Mouse (Mus musculus) small intestine, adult 2 months (tissue): ENCODE measurements at regions not wholly inside any gene's neighbourhood (a gene's known extent, or its start where the extent isn't known, plus 50 kb on each side); places are given as distances from the start of the nearest gene placed in this dataset.
"Not testable (repeated sequence)": the region's sequence is repeated elsewhere in the genome, so short reads cannot be mapped to it uniquely, and the experiment has no call there.

Source experiments
- H3K27ac ChIP-seq: fragments of 200-500 bp; 2 replicates; pipeline ENCODE4 v1.5.1; 2012; ENCODE audit warnings: low read depth, low read length, control low read depth, inconsistent platforms; ENCODE audit not compliant: insufficient read depth
- H3K27me3 ChIP-seq: fragments of 200-500 bp; 2 replicates; pipeline ENCODE4 v1.6.1; 2012; ENCODE audit warnings: mild to moderate bottlenecking, moderate library complexity, low read length, inconsistent platforms; ENCODE audit not compliant: control insufficient read depth, insufficient read depth
- H3K36me3 ChIP-seq: fragments of 200-500 bp; 2 replicates; pipeline ENCODE4 v1.6.1; 2012; ENCODE audit warnings: mild to moderate bottlenecking, low read length, control low read depth, inconsistent platforms; ENCODE audit not compliant: control insufficient read depth, insufficient read depth
- H3K4me1 ChIP-seq: fragments of 200-500 bp; 2 replicates; pipeline ENCODE4 v1.6.1; 2012; ENCODE audit warnings: low read length, inconsistent platforms, mixed read lengths; ENCODE audit not compliant: control insufficient read depth, insufficient read depth, insufficient read length
- H3K4me3 ChIP-seq: fragments of 200-500 bp; 2 replicates; pipeline ENCODE4 v1.5.1; 2012; ENCODE audit warnings: low read depth, mild to moderate bottlenecking, control low read depth, inconsistent platforms, low read length, moderate library complexity
- CTCF ChIP-seq: fragments of 200-500 bp; IDR thresholded peaks from 2 replicates; pipeline ENCODE4 v1.5.1; 2012; ENCODE audit warnings: low read depth, mild to moderate bottlenecking, control low read depth, inconsistent platforms, low read length, moderate library complexity, mixed read lengths; ENCODE audit not compliant: insufficient replicate concordance, insufficient read length; ENCODE audit errors: extremely low read depth
- POLR2A ChIP-seq: fragments of 200-500 bp; IDR thresholded peaks from 2 replicates; pipeline ENCODE4 v1.6.1; 2012; ENCODE audit warnings: low read depth, mild to moderate bottlenecking, control low read depth, inconsistent platforms, low read length, moderate library complexity
- WGBS: fragments of 180-500 bp; shearing (Covaris S2); methylation state at CpG from one replicate; pipeline ENCODE4 v1.1.7; 2018; 5-methylcytosine and 5-hydroxymethylcytosine counted together

DNA sequence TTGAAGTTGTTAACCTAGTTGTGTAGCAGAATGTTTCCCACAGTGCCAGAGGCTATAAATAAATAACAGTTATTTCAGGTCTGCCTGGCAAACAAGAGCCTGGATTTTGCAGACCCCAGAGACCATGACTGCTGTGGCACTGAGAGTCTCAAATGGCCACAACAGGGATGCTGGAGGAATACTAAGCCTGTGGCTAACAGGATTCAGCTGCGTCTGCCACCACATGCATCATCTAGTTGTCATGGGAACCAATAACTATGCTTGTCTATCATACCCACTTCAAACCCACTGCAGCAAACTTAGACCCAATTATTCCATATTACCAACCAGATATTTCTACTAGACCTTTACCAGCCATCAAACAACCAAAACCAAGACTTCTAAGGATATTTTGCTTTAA is 385.4 kb downstream of the Mat2b start:
- Histone ChIP-seq H3K4me1 (no peaks in the 10 kb centered on the region), H3K27me3 (no peaks in the 10 kb centered on the region), H3K36me3 (no peaks in the 10 kb centered on the region), H3K4me3 (no peak overlapping the region), H3K27ac (no peak overlapping the region)
- TF ChIP-seq POLR2A (no peak), CTCF (no peak)
- WGBS = 59% methylated on average over 1 of the region's 1 CpGs

DNA sequence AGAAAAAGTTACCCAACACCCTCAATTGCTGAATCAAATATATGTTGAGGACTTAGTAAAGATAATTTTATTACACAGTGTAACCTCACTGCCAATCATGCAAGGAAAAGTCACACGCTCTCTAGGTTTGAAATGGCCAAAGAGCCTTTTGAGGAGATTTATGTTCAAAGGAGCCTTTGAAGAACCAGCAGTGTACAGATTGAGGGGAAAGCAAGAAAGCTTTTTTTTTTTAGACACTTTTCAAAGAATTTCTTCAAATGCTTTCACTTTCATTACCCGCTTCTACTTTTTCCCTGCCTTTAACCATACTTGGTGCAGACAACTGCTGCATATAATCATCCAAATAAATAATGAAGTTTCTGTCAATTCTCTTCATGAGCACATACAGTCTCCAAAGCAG is 392.4 kb downstream of the Mat2b start:
- Histone ChIP-seq H3K4me1 (no peaks in the 10 kb centered on the region), H3K4me3 (no peak overlapping the region), H3K27ac (peak overlapping the region; percentile 15; the same call in 1 of the 2 replicates), H3K36me3 (no peaks in the 10 kb centered on the region), H3K27me3 (no peaks in the 10 kb centered on the region)
- TF ChIP-seq POLR2A (no peak), CTCF (no peak)
- 76% methylated on average over 2 of the region's 2 CpGs for WGBS

DNA sequence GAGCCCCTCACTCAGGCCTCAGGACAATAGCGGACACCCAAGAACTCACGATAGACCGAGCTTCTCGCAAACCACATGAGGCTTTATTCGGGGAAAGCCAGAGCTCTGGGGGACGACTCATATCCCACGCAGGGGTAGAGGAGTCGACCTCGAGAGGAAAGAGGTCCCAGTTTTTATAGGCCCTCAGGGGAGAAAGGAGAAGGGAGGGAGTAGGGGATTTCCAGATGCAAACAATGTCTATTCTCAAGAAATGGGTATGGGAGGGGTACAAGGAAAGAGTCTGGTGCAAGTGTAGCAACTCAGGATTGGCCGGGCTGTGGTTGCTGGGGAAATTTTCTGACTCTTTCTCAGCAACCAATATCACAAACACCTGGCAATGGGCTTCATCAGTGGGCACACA is 395.0 kb downstream of the Mat2b start:
- not testable (repeated sequence) for H3K36me3 ChIP-seq, H3K4me1 ChIP-seq, H3K27me3 ChIP-seq, H3K4me3 ChIP-seq, H3K27ac ChIP-seq
- 84% methylated on average over 10 of the region's 10 CpGs for WGBS

DNA sequence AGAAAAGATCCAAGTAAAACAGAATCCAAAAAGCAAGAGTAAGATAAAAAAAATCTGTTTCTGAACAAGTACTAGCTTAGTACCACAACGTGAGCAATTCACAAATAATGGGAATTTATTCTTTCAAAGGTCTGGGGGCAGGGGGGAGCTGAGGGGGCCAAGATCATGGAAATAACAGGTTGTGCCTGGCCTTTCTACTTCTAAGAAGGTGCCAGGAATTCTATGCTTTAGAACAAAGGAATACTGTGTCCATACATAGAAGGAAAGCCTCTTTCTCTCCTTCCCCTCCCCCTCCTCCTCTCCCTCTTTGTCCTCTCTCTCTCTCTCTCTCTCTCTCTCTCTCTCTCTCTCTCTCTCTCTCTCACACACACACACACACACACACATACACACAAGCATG is 408.1 kb downstream of the Mat2b start:
- no peak overlapping the region for H3K4me3 ChIP-seq
- WGBS = 58% methylated on average over 1 of the region's 1 CpGs
- no peak overlapping the region for H3K27ac ChIP-seq
- no peaks in the 10 kb centered on the region for H3K4me1 ChIP-seq
- no peaks in the 10 kb centered on the region for H3K27me3 ChIP-seq
- no peak for TF ChIP-seq CTCF
- H3K36me3 ChIP-seq = no peaks in the 10 kb centered on the region

DNA sequence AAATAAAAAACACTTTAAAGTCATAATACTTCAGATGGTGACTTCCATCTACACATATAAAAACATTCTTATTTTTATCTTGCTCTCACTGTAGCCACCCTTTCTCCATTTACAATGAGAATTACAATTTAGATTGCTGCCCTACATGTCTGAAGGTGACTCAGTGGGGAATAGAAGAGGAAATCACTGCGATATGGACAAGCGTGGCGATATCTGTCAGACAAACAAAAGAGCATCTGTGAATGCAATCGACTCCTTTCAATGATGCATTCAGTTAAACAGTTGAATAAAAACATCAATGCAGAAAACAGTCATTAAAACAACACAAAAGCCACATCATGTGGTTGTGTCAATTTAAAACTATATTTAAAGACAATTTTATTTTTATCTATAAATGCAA is 408.6 kb downstream of the Mat2b start:
- H3K36me3 ChIP-seq = no peaks in the 10 kb centered on the region
- H3K27ac ChIP-seq = no peak overlapping the region
- no peak overlapping the region for H3K4me3 ChIP-seq
- TF ChIP-seq CTCF (no peak), POLR2A (no peak)
- WGBS = 93% methylated on average over 4 of the region's 4 CpGs
- no peaks in the 10 kb centered on the region for H3K27me3 ChIP-seq
- H3K4me1 ChIP-seq = no peaks in the 10 kb centered on the region

DNA sequence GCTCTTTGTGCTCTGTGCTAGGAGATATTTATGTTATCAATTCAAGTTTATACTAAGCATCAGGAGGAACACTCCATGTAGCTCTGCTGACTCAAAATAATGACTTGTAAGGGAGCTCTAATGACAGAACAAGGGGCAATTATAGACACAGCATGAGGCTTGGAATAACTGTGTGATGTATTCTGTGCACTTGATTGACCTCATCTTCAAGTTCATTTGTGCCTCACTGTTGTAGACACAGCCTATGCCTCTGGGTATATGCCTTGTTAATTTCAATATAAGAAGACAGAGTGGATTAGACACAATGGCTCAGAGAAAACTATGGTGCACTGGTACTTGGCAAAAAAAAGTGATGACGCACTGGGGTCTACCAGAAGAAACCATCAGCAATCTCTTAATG is 418.3 kb downstream of the Mat2b start:
- H3K27me3 ChIP-seq = no peaks in the 10 kb centered on the region
- WGBS = 83% methylated on average over 1 of the region's 1 CpGs
- TF ChIP-seq CTCF (no peak), POLR2A (no peak)
- no peaks in the 10 kb centered on the region for H3K36me3 ChIP-seq
- H3K4me1 ChIP-seq = no peaks in the 10 kb centered on the region
- no peak overlapping the region for H3K4me3 ChIP-seq
- H3K27ac ChIP-seq = no peak overlapping the region

DNA sequence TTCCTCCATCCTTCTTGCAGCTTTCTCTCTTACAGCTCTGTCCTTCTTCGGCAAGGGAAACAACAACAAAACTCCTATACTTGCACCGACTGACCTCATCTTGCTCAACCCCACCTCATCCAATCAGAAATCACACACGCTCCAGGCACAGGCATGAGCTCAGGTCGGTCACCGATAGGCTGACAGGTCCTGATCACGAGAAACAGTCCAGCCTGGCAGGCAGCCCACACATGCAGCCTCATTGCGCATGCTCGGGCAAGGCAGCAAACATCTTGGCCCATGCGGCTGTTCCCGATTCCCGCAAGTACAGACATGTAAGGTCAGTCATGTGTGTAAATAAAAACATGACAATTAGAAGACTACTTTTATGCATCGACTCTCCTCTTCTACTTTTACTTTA is 441.9 kb downstream of the Mat2b start:
- Histone ChIP-seq H3K36me3 (no peaks in the 10 kb centered on the region), H3K27ac (no peak overlapping the region), H3K27me3 (no peaks in the 10 kb centered on the region), H3K4me3 (no peak overlapping the region), H3K4me1 (peaks cover 6% of the 10 kb centered on the region; the same call in 1 of the 2 replicates)
- WGBS = 85% methylated on average over 12 of the region's 12 CpGs
- TF ChIP-seq POLR2A = no peak
- TF ChIP-seq CTCF = no peak

DNA sequence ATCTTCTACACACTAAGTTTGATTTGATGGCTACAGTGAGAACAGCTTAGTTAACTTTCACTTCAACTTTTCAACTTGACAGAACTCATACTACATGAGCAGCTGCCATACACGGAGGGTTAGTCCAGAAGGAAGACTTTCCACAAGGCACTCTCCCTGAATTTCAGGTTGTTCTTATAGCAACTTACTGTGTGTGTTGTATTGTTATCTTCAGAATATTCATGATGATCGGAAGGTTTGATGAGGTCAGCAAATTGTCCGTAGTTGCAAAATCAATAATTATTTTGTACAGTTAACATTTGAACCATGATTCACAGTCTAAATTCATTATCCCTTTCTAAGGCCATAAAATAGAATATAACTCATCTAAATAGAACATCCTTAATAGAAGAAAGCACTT is 442.6 kb downstream of the Mat2b start:
- no peak for TF ChIP-seq POLR2A
- H3K36me3 ChIP-seq = no peaks in the 10 kb centered on the region
- H3K27me3 ChIP-seq = no peaks in the 10 kb centered on the region
- no peak overlapping the region for H3K27ac ChIP-seq
- H3K4me1 ChIP-seq = 0 out of 2 replicates have a peak, but pooled peaks cover 2% of the 10 kb centered on the region
- 83% methylated on average over 3 of the region's 3 CpGs for WGBS
- H3K4me3 ChIP-seq = no peak overlapping the region
